Mouse (Mus musculus): ENCODE data around the gene Smim14. TPM values are rescaled to one million over a fixed set of nuclear protein-coding genes. Genes with fewer than 3 reads are reported as not detected.

The Smim14 gene
- polyA plus RNA-seq, 1 experiment: 47.3 TPM

- peak overlapping the region; percentile 86 for H3K9ac ChIP-seq (ENCODE audit: low read depth, poor library complexity, severe bottlenecking)
- H3K36me3 ChIP-seq (ENCODE audit: control insufficient read depth, insufficient read depth, low read length, poor library complexity, severe bottlenecking): no peaks in the 10 kb centered on the region
- peak overlapping the region; percentile 85 for H3K4me3 ChIP-seq (ENCODE audit: low read depth, low read length)
- TF ChIP-seq EP300 (IDR thresholded peaks at IDR 0.05; ENCODE audit: insufficient read depth, low read depth, low read length) (no peak), POLR2A (IDR thresholded peaks at IDR 0.05; ENCODE audit: insufficient read depth, low read length) (peak; percentile 64)
- no peaks in the 10 kb centered on the region for H3K4me1 ChIP-seq (ENCODE audit: control insufficient read depth, insufficient read depth, low read length)
- H3K27ac ChIP-seq (ENCODE audit: insufficient read depth, low read length): no peak overlapping the region
- H3K9me3 ChIP-seq (replicated peaks; ENCODE audit: control insufficient read depth, insufficient read depth, low read length, poor library complexity, severe bottlenecking): no peaks in the 10 kb centered on the region
- H3K27me3 ChIP-seq (ENCODE audit: control insufficient read depth, insufficient read depth, low read length, poor library complexity, severe bottlenecking): no peaks in the 10 kb centered on the region
Measured at GRCm38 (mm10) chr5:65435363-65435805, 101.6 kb downstream of the Smim14 start.

DNA sequence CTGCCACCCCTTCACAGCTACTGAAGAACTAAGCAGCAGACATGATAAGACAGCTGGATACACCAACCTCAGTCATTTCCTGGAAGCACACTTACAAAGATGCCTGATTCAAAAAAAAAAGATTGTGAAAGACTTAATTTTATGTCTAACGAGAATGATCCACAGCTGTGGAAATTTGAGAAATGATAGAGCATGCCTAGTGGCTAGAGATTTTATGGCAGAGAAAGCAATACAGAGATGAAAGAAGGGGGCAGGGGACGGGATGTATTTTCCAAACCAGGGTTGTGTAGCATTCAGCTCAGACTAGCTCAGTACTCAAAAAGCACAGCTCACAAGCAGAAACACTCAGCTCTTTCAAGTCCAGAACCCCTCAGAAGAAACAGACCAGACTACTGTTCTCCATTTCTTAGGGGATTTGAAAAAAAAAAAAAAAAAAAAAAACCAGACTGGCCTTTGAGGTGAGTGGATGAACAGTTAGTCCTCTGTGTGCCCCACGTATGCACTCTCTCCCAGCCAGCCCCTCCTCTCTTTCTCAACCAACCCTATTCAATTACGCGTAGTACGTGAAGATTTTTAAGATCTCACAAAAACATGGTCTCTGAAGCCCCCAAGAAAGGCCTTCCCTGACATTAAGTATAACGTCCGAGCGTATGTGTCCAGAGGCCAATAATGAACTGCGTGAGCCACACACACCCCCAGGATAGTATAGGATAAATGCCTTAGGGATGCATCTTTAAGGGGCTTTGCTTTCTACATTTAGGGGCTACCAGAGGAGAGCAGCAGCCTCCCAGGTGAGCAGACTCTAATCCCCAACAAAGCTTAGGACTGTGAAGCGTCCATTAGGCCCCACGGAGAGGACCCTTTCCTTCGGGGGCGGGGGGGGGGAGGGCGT lies 102.3 kb downstream of the Smim14 start:
- Histone ChIP-seq H3K9ac (ENCODE audit: low read depth, poor library complexity, severe bottlenecking) (peak overlapping the region; percentile 86), H3K27me3 (ENCODE audit: control insufficient read depth, insufficient read depth, low read length, poor library complexity, severe bottlenecking) (no peaks in the 10 kb centered on the region), H3K36me3 (ENCODE audit: control insufficient read depth, insufficient read depth, low read length, poor library complexity, severe bottlenecking) (no peaks in the 10 kb centered on the region), H3K27ac (ENCODE audit: insufficient read depth, low read length) (no peak overlapping the region), H3K9me3 (replicated peaks; ENCODE audit: control insufficient read depth, insufficient read depth, low read length, poor library complexity, severe bottlenecking) (no peaks in the 10 kb centered on the region), H3K4me3 (ENCODE audit: low read depth, low read length) (peak overlapping the region; percentile 85), H3K4me1 (ENCODE audit: control insufficient read depth, insufficient read depth, low read length) (no peaks in the 10 kb centered on the region)
- no peak for TF ChIP-seq CTCF (IDR thresholded peaks at IDR 0.05; ENCODE audit: low read depth, low read length)

DNA sequence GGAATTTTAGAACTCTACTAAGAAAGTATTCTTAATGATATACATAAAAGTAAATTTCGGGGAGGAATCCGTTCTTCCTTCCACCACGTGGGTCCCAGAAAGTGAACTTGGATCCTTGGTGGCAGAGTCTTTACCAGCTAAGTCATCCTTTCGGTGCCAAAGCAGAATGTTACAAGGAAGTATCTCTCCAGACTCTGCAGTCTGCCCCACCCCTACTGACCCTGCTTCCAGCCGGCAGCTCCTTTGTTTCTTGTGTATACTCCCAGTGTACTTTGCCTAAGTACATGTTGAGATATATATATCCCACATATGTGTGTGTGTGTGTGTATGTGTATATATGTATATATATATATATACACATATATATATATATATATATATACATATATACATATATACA lies 107.5 kb downstream of the Smim14 start:
- Histone ChIP-seq H3K27me3 (ENCODE audit: control insufficient read depth, insufficient read depth, low read length, poor library complexity, severe bottlenecking) (no peaks in the 10 kb centered on the region), H3K9me3 (replicated peaks; ENCODE audit: control insufficient read depth, insufficient read depth, low read length, poor library complexity, severe bottlenecking) (no peaks in the 10 kb centered on the region), H3K4me3 (ENCODE audit: low read depth, low read length) (no peak overlapping the region), H3K9ac (ENCODE audit: low read depth, poor library complexity, severe bottlenecking) (no peak overlapping the region), H3K4me1 (ENCODE audit: control insufficient read depth, insufficient read depth, low read length) (no peaks in the 10 kb centered on the region), H3K27ac (ENCODE audit: insufficient read depth, low read length) (no peak overlapping the region), H3K36me3 (ENCODE audit: control insufficient read depth, insufficient read depth, low read length, poor library complexity, severe bottlenecking) (no peaks in the 10 kb centered on the region)
- TF ChIP-seq CTCF (IDR thresholded peaks at IDR 0.05; ENCODE audit: low read depth, low read length) (no peak), EP300 (IDR thresholded peaks at IDR 0.05; ENCODE audit: insufficient read depth, low read depth, low read length) (no peak), POLR2A (IDR thresholded peaks at IDR 0.05; ENCODE audit: insufficient read depth, low read length) (no peak)

DNA sequence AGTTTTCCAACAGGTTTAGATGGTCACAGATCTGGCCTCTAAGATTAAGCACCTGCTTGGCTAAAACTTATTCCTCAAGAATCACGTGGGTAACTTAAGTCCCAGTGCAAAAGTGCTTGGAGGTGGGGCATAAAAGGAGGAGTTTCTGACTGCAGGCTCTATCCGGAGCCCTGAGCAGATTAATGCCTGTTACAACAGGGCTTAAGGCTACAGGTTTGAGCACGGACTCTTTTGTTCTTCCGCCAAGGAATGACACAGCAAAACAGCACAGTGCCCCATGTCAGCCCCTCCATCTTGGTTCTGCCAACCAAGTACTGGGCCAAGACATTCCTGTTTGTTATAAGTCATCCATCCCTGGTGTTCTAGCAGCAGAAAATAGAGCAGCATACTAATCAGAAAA lies 108.7 kb downstream of the Smim14 start:
- no peak overlapping the region for H3K4me3 ChIP-seq (ENCODE audit: low read depth, low read length)
- TF ChIP-seq EP300 (IDR thresholded peaks at IDR 0.05; ENCODE audit: insufficient read depth, low read depth, low read length): no peak
- no peak for TF ChIP-seq POLR2A (IDR thresholded peaks at IDR 0.05; ENCODE audit: insufficient read depth, low read length)
- TF ChIP-seq CTCF (IDR thresholded peaks at IDR 0.05; ENCODE audit: low read depth, low read length): no peak
- no peak overlapping the region for H3K27ac ChIP-seq (ENCODE audit: insufficient read depth, low read length)
- no peak overlapping the region for H3K9ac ChIP-seq (ENCODE audit: low read depth, poor library complexity, severe bottlenecking)
- H3K36me3 ChIP-seq (ENCODE audit: control insufficient read depth, insufficient read depth, low read length, poor library complexity, severe bottlenecking): no peaks in the 10 kb centered on the region
- no peaks in the 10 kb centered on the region for H3K27me3 ChIP-seq (ENCODE audit: control insufficient read depth, insufficient read depth, low read length, poor library complexity, severe bottlenecking)
- H3K4me1 ChIP-seq (ENCODE audit: control insufficient read depth, insufficient read depth, low read length): no peaks in the 10 kb centered on the region
- H3K9me3 ChIP-seq (replicated peaks; ENCODE audit: control insufficient read depth, insufficient read depth, low read length, poor library complexity, severe bottlenecking): no peaks in the 10 kb centered on the region

GRCm38 (mm10) chr5:65425251-65425650 lies 111.7 kb downstream of the Smim14 start:
- Histone ChIP-seq H3K27ac (ENCODE audit: insufficient read depth, low read length) (no peak overlapping the region), H3K27me3 (ENCODE audit: control insufficient read depth, insufficient read depth, low read length, poor library complexity, severe bottlenecking) (no peaks in the 10 kb centered on the region), H3K9ac (ENCODE audit: low read depth, poor library complexity, severe bottlenecking) (no peak overlapping the region), H3K36me3 (ENCODE audit: control insufficient read depth, insufficient read depth, low read length, poor library complexity, severe bottlenecking) (no peaks in the 10 kb centered on the region; the same call in 1 of the 2 replicates), H3K9me3 (replicated peaks; ENCODE audit: control insufficient read depth, insufficient read depth, low read length, poor library complexity, severe bottlenecking) (no peaks in the 10 kb centered on the region), H3K4me3 (ENCODE audit: low read depth, low read length) (no peak overlapping the region), H3K4me1 (ENCODE audit: control insufficient read depth, insufficient read depth, low read length) (no peaks in the 10 kb centered on the region)
- TF ChIP-seq POLR2A (IDR thresholded peaks at IDR 0.05; ENCODE audit: insufficient read depth, low read length) (no peak), EP300 (IDR thresholded peaks at IDR 0.05; ENCODE audit: insufficient read depth, low read depth, low read length) (no peak), CTCF (IDR thresholded peaks at IDR 0.05; ENCODE audit: low read depth, low read length) (no peak)

- Histone ChIP-seq H3K36me3 (ENCODE audit: control insufficient read depth, insufficient read depth, low read length, poor library complexity, severe bottlenecking) (no peaks in the 10 kb centered on the region; the same call in 1 of the 2 replicates), H3K27ac (ENCODE audit: insufficient read depth, low read length) (no peak overlapping the region), H3K4me3 (ENCODE audit: low read depth, low read length) (no peak overlapping the region), H3K4me1 (ENCODE audit: control insufficient read depth, insufficient read depth, low read length) (no peaks in the 10 kb centered on the region), H3K9ac (ENCODE audit: low read depth, poor library complexity, severe bottlenecking) (no peak overlapping the region), H3K27me3 (ENCODE audit: control insufficient read depth, insufficient read depth, low read length, poor library complexity, severe bottlenecking) (no peaks in the 10 kb centered on the region), H3K9me3 (replicated peaks; ENCODE audit: control insufficient read depth, insufficient read depth, low read length, poor library complexity, severe bottlenecking) (no peaks in the 10 kb centered on the region)
- no peak for TF ChIP-seq CTCF (IDR thresholded peaks at IDR 0.05; ENCODE audit: low read depth, low read length)
- TF ChIP-seq EP300 (IDR thresholded peaks at IDR 0.05; ENCODE audit: insufficient read depth, low read depth, low read length): no peak
- TF ChIP-seq POLR2A (IDR thresholded peaks at IDR 0.05; ENCODE audit: insufficient read depth, low read length): no peak
Measured at GRCm38 (mm10) chr5:65424215-65424614, 112.8 kb downstream of the Smim14 start.
